Mouse (Mus musculus): ENCODE measurements around the gene Kcnt1. TPM values are rescaled to one million over a fixed set of nuclear protein-coding genes. Genes with fewer than 3 reads are reported as not detected.

The Kcnt1 gene
- polyA plus RNA-seq, 1 experiment from 2014 or later: 0.19 TPM

- Histone ChIP-seq H3K4me3 (ENCODE audit: low read depth, low read length) (no peak overlapping the region), H3K4me2 (replicated peaks; ENCODE audit: low read depth) (no peak overlapping the region), H3K27me3 (ENCODE audit: control insufficient read depth, insufficient read depth, low read length) (no peaks in the 10 kb centered on the region), H3K36me3 (ENCODE audit: control insufficient read depth, insufficient read depth, low read length) (no peaks in the 10 kb centered on the region), H3K9ac (ENCODE audit: low read length) (no peak overlapping the region), H3K9me3 (ENCODE audit: control insufficient read depth, low read length) (no peaks in the 10 kb centered on the region), H3K4me1 (replicated peaks; ENCODE audit: control insufficient read depth, insufficient read depth) (no peaks in the 10 kb centered on the region), H3K27ac (replicated peaks) (no peak overlapping the region)
- DNase-seq (ENCODE audit: low spot score) (peak; percentile 83), ATAC-seq (ENCODE audit: low FRiP score, low TSS enrichment) (peak; percentile 79)
- 25% methylated on average over 5 of the region's 5 CpGs for WGBS
- TF ChIP-seq CTCF (IDR thresholded peaks at IDR 0.05; ENCODE audit: low read depth) (peak; percentile 94), EP300 (optimal IDR thresholded peaks at IDR 0.05) (no peak)
These were observed 27.2 kb upstream of the Kcnt1 start for GRCm38 (mm10) chr2:25836291-25836690.

DNA sequence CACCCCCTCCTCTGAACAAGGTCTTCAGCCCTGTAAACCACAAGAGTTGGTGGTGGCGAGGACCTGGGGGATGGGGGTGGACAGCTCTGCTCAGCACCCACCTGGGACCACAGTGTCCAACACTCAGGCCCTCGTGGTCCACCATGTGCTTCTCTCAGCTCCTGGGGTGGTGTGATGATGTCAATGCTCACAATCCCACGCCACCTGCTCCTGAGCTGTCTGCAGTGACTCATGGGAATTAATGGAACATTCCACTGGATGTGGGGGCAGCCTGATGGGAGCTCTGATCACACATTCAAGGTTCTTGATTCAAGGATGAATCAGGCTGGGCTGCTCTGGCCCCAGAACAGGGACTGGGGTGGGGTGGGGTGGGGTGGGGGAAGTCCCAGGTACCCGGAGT lies 21.4 kb upstream of the Kcnt1 start:
- TF ChIP-seq EP300 (optimal IDR thresholded peaks at IDR 0.05): no peak
- TF ChIP-seq CTCF (IDR thresholded peaks at IDR 0.05; ENCODE audit: low read depth): no peak
- Histone ChIP-seq H3K36me3 (ENCODE audit: control insufficient read depth, insufficient read depth, low read length) (no peaks in the 10 kb centered on the region), H3K4me1 (replicated peaks; ENCODE audit: control insufficient read depth, insufficient read depth) (no peaks in the 10 kb centered on the region), H3K9me3 (ENCODE audit: control insufficient read depth, low read length) (no peaks in the 10 kb centered on the region), H3K27me3 (ENCODE audit: control insufficient read depth, insufficient read depth, low read length) (no peaks in the 10 kb centered on the region), H3K4me3 (ENCODE audit: low read depth, low read length) (no peak overlapping the region), H3K9ac (ENCODE audit: low read length) (no peak overlapping the region), H3K4me2 (replicated peaks; ENCODE audit: low read depth) (no peak overlapping the region), H3K27ac (replicated peaks) (no peak overlapping the region)
- 54% methylated on average over 4 of the region's 4 CpGs for WGBS
- DNase-seq (ENCODE audit: low spot score) (no peak), ATAC-seq (ENCODE audit: low FRiP score, low TSS enrichment) (no peak)

GRCm38 (mm10) chr2:25842758-25843157 lies 20.8 kb upstream of the Kcnt1 start:
- no peak overlapping the region for H3K4me2 ChIP-seq (replicated peaks; ENCODE audit: low read depth)
- H3K27ac ChIP-seq (replicated peaks): no peak overlapping the region
- DNase-seq (ENCODE audit: low spot score): no peak
- H3K36me3 ChIP-seq (ENCODE audit: control insufficient read depth, insufficient read depth, low read length): no peaks in the 10 kb centered on the region
- H3K27me3 ChIP-seq (ENCODE audit: control insufficient read depth, insufficient read depth, low read length): no peaks in the 10 kb centered on the region
- no peak overlapping the region for H3K4me3 ChIP-seq (ENCODE audit: low read depth, low read length)
- 75% methylated on average over 1 of the region's 1 CpGs for WGBS
- ATAC-seq (ENCODE audit: low FRiP score, low TSS enrichment): no peak
- TF ChIP-seq CTCF (IDR thresholded peaks at IDR 0.05; ENCODE audit: low read depth) (no peak), EP300 (optimal IDR thresholded peaks at IDR 0.05) (no peak)
- no peaks in the 10 kb centered on the region for H3K4me1 ChIP-seq (replicated peaks; ENCODE audit: control insufficient read depth, insufficient read depth)
- H3K9me3 ChIP-seq (ENCODE audit: control insufficient read depth, low read length): no peaks in the 10 kb centered on the region
- no peak overlapping the region for H3K9ac ChIP-seq (ENCODE audit: low read length)

GRCm38 (mm10) chr2:25844097-25844496 lies 19.4 kb upstream of the Kcnt1 start:
- no peaks in the 10 kb centered on the region for H3K36me3 ChIP-seq (ENCODE audit: control insufficient read depth, insufficient read depth, low read length)
- 81% methylated on average over 3 of the region's 3 CpGs for WGBS
- ATAC-seq (ENCODE audit: low FRiP score, low TSS enrichment): no peak

GRCm38 (mm10) chr2:25846516-25846915 lies 17.0 kb upstream of the Kcnt1 start:
- H3K27me3 ChIP-seq (ENCODE audit: control insufficient read depth, insufficient read depth, low read length): no peaks in the 10 kb centered on the region
- no peaks in the 10 kb centered on the region for H3K36me3 ChIP-seq (ENCODE audit: control insufficient read depth, insufficient read depth, low read length)
- no peak for DNase-seq (ENCODE audit: low spot score)
- no peak overlapping the region for H3K27ac ChIP-seq (replicated peaks)
- H3K9me3 ChIP-seq (ENCODE audit: control insufficient read depth, low read length): no peaks in the 10 kb centered on the region
- no peaks in the 10 kb centered on the region for H3K4me1 ChIP-seq (replicated peaks; ENCODE audit: control insufficient read depth, insufficient read depth)
- TF ChIP-seq EP300 (optimal IDR thresholded peaks at IDR 0.05) (no peak), CTCF (IDR thresholded peaks at IDR 0.05; ENCODE audit: low read depth) (no peak)
- no peak overlapping the region for H3K4me2 ChIP-seq (replicated peaks; ENCODE audit: low read depth)
- no peak for ATAC-seq (ENCODE audit: low FRiP score, low TSS enrichment)
- 69% methylated on average over 8 of the region's 8 CpGs for WGBS
- no peak overlapping the region for H3K9ac ChIP-seq (ENCODE audit: low read length)
- no peak overlapping the region for H3K4me3 ChIP-seq (ENCODE audit: low read depth, low read length)

More at GRCm38 (mm10) chr2:25844097-25844496, 19.4 kb upstream of the Kcnt1 start:
- no peaks in the 10 kb centered on the region for H3K27me3 ChIP-seq (ENCODE audit: control insufficient read depth, insufficient read depth, low read length)
- H3K4me1 ChIP-seq (replicated peaks; ENCODE audit: control insufficient read depth, insufficient read depth): no peaks in the 10 kb centered on the region
- no peak overlapping the region for H3K9ac ChIP-seq (ENCODE audit: low read length)
- H3K9me3 ChIP-seq (ENCODE audit: control insufficient read depth, low read length): no peaks in the 10 kb centered on the region
- no peak for DNase-seq (ENCODE audit: low spot score)
- H3K4me2 ChIP-seq (replicated peaks; ENCODE audit: low read depth): no peak overlapping the region
- TF ChIP-seq EP300 (optimal IDR thresholded peaks at IDR 0.05) (no peak), CTCF (IDR thresholded peaks at IDR 0.05; ENCODE audit: low read depth) (no peak)
- no peak overlapping the region for H3K4me3 ChIP-seq (ENCODE audit: low read depth, low read length)
- no peak overlapping the region for H3K27ac ChIP-seq (replicated peaks)

- H3K4me2 ChIP-seq (replicated peaks; ENCODE audit: low read depth): no peak within 1 kb of the TSS
- no peak within 1 kb of the TSS for H3K27ac ChIP-seq (replicated peaks)
- H3K27me3 ChIP-seq (ENCODE audit: control insufficient read depth, insufficient read depth, low read length): no peaks in the 10 kb centered on the region
- WGBS: 70% methylated on average over 13 of the region's 16 CpGs
- DNase-seq (ENCODE audit: low spot score) (no peak), ATAC-seq (ENCODE audit: low FRiP score, low TSS enrichment) (no peak)
- H3K9me3 ChIP-seq (ENCODE audit: control insufficient read depth, low read length): no peaks in the 10 kb centered on the region
- TF ChIP-seq CTCF (IDR thresholded peaks at IDR 0.05; ENCODE audit: low read depth) (no peak), EP300 (optimal IDR thresholded peaks at IDR 0.05) (no peak)
- no peak within 1 kb of the TSS for H3K4me3 ChIP-seq (ENCODE audit: low read depth, low read length)
- no peaks in the 10 kb centered on the region for H3K4me1 ChIP-seq (replicated peaks; ENCODE audit: control insufficient read depth, insufficient read depth)
- H3K9ac ChIP-seq (ENCODE audit: low read length): no peak within 1 kb of the TSS
- no peaks in the 10 kb centered on the region for H3K36me3 ChIP-seq (ENCODE audit: control insufficient read depth, insufficient read depth, low read length)
These were observed 16.3 kb upstream of the Kcnt1 start, which contains the start of gene Sohlh1 for GRCm38 (mm10) chr2:25847226-25847625. Gene Sohlh1 (minus strand): TSS chr2:25847248.
